Mouse (Mus musculus) limb, embryonic 11.5 days (tissue): Measurements from ENCODE around the gene Bmp10. TPM values are rescaled to one million over a fixed set of nuclear protein-coding genes. Genes with fewer than 3 reads are reported as not detected.

Experiments
- ATAC-seq: fragments of 200-750 bp; cut with Nextera tagmentation; 2 replicates; pipeline ENCODE4 v1.8.0; 2017; ENCODE audit warnings: low read depth; ENCODE audit not compliant: insufficient number of reproducible peaks, low FRiP score, low TSS enrichment
- DNase-seq: peaks from one replicate; pipeline ENCODE4 v3.0.0-alpha.2; 2015; ENCODE audit warnings: low spot score
- H3K27ac ChIP-seq: fragments of 300-500 bp; sonication (generic); replicated peaks from 2 replicates; pipeline ENCODE4 v1.5.1; 2014; ENCODE audit warnings: low read depth, mild to moderate bottlenecking, low read length
- H3K27me3 ChIP-seq: fragments of 300-500 bp; sonication (generic); 2 replicates; pipeline ENCODE4 v1.6.1; 2014; ENCODE audit warnings: mild to moderate bottlenecking, low read length, mixed read lengths; ENCODE audit not compliant: control insufficient read depth, insufficient read depth
- H3K36me3 ChIP-seq: fragments of 300-500 bp; sonication (generic); 2 replicates; pipeline ENCODE4 v1.6.1; 2014; ENCODE audit warnings: mild to moderate bottlenecking, low read length, moderate library complexity, mixed read lengths; ENCODE audit not compliant: control insufficient read depth, insufficient read depth
- H3K4me1 ChIP-seq: fragments of 300-500 bp; sonication (generic); 2 replicates; pipeline ENCODE4 v1.6.1; 2014; ENCODE audit warnings: low read length, mixed read lengths; ENCODE audit not compliant: control insufficient read depth, insufficient read depth
- H3K4me2 ChIP-seq: fragments of 300-500 bp; sonication (generic); 2 replicates; pipeline ENCODE4 v1.6.1; 2014; ENCODE audit warnings: low read depth, mild to moderate bottlenecking, moderate library complexity; ENCODE audit not compliant: severe bottlenecking
- H3K4me3 ChIP-seq: fragments of 300-500 bp; sonication (generic); 2 replicates; pipeline ENCODE4 v1.5.1; 2014; ENCODE audit warnings: low read depth, low read length
- H3K9ac ChIP-seq: fragments of 300-500 bp; sonication (generic); 2 replicates; pipeline ENCODE4 v1.6.1; 2014; ENCODE audit warnings: mild to moderate bottlenecking, low read length
- H3K9me3 ChIP-seq: fragments of 300-500 bp; sonication (generic); 2 replicates; pipeline ENCODE4 v1.6.1; 2016; ENCODE audit warnings: low read length; ENCODE audit not compliant: control insufficient read depth
- WGBS: fragments of 180-500 bp; shearing (Covaris S2); extraction: QIAGEN DNeasy Blood & Tissue Kit; methylation state at CpG from one replicate; pipeline ENCODE4 v1.1.7; 2014; 5-methylcytosine and 5-hydroxymethylcytosine counted together
- polyA plus RNA-seq: library from polyadenylated mRNA; unstranded; fragments of >200 nt; fragmentation: Nextera tagmentation; extraction: Ambion mirVana; gene quantifications from 2 replicates; pipeline ENCODE4 v1.2.1, GENCODE M21; 2014

Gene Bmp10
- polyA plus RNA-seq, 1 experiment from 2014 or later = not detected

DNA sequence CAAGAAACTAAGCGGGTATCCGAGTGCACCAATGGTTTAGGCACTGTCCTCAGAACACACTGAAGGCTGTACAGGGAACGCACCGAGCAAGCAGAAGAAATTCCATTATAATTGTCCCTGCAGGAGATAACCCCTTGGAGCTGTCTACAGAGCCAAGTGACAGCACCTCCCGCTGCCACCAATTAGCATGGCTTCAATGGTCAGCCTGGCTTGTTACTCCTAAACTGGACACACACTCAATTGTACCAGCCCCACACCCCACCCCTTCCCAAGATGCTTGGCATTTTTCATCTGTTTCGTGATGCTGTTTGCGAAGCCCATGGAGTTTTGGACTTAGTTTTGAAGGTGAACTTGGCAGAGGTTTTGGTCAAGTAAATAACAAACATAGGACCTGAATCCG, 1.2 kb upstream of the Bmp10 start:
- Histone ChIP-seq H3K27me3 (no peaks in the 10 kb centered on the region), H3K9me3 (no peaks in the 10 kb centered on the region), H3K4me3 (no peak overlapping the region), H3K27ac (no peak overlapping the region), H3K9ac (no peak overlapping the region), H3K4me2 (no peak overlapping the region), H3K36me3 (no peaks in the 10 kb centered on the region), H3K4me1 (no peaks in the 10 kb centered on the region)
- DNase-seq (no peak), ATAC-seq (no peak)
- 86% methylated on average over 8 of the region's 8 CpGs for WGBS

DNA sequence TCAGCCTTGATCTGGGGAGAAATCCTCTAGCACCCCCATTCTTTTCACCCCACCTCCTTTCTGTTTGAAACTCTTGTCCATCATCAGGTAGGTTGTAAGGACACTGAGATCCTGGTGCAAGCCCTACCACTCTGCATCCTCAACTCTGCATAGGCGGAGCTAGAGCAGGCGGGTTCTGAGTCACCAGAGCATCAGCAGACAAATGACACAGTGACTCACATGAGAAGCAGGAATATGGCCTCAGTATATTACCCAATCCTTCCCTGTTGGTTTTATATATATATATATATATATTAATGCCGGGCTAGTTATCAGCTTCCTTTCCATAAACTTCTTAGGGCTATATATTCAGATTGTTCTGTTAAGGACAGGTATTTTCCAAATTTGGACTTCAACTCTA, 7.0 kb downstream of the Bmp10 start:
- H3K9me3 ChIP-seq = no peaks in the 10 kb centered on the region
- H3K4me1 ChIP-seq = no peaks in the 10 kb centered on the region
- H3K27ac ChIP-seq = no peak overlapping the region
- ATAC-seq (no peak), DNase-seq (no peak)
- 85% methylated on average over 3 of the region's 3 CpGs for WGBS
- H3K4me3 ChIP-seq = no peak overlapping the region
- no peaks in the 10 kb centered on the region for H3K27me3 ChIP-seq
- H3K36me3 ChIP-seq = no peaks in the 10 kb centered on the region
- no peak overlapping the region for H3K9ac ChIP-seq
- H3K4me2 ChIP-seq = no peak overlapping the region

DNA sequence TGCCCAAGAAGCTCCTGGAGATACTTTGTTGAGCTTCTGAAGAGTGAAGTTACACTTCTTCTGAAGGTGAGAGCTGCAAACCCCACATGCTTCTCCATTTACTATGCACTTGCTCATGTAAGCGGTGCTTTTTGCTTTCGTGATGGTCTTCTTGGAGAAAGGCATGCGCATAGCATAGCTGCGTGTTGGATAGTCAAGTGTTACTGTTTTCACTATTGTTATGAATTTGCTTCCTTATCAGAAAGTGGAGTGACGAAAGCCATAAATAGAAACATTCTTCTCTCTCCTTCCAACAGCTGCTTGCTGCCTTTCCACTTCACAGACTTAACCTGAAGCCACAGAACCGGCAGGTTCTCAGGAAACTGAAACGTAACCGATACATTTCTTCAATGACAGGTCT, 8.0 kb downstream of the Bmp10 start:
- no peak for DNase-seq
- Histone ChIP-seq H3K4me3 (no peak overlapping the region), H3K4me1 (no peaks in the 10 kb centered on the region), H3K27me3 (no peaks in the 10 kb centered on the region), H3K9ac (no peak overlapping the region), H3K4me2 (no peak overlapping the region), H3K36me3 (no peaks in the 10 kb centered on the region), H3K9me3 (no peaks in the 10 kb centered on the region), H3K27ac (no peak overlapping the region)
- ATAC-seq = no peak
- WGBS = 92% methylated on average over 8 of the region's 8 CpGs

DNA sequence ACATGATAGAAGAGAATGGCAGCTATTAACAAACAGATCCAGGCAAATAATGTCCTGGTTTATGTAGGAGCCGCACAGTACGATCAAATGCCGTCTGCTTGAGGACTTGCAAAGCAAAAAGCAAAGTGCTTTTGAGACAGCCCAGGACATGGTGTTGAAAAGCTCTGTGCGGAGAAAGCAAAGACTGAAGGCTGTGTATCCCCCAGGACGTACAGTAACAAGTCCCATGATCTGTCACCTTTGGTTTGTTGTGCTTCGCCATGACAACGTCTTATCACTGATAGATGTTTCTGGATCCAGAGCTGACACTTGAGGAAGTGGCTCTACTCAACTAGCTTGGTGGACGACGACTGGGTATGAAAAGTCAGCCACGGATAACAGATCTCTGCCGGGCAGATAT, 14.5 kb downstream of the Bmp10 start:
- Histone ChIP-seq H3K4me3 (no peak overlapping the region), H3K9me3 (no peaks in the 10 kb centered on the region), H3K9ac (no peak overlapping the region), H3K27ac (no peak overlapping the region), H3K4me1 (no peaks in the 10 kb centered on the region), H3K27me3 (no peaks in the 10 kb centered on the region), H3K4me2 (no peak overlapping the region), H3K36me3 (no peaks in the 10 kb centered on the region)
- ATAC-seq (no peak), DNase-seq (no peak)
- 82% methylated on average over 11 of the region's 11 CpGs for WGBS

DNA sequence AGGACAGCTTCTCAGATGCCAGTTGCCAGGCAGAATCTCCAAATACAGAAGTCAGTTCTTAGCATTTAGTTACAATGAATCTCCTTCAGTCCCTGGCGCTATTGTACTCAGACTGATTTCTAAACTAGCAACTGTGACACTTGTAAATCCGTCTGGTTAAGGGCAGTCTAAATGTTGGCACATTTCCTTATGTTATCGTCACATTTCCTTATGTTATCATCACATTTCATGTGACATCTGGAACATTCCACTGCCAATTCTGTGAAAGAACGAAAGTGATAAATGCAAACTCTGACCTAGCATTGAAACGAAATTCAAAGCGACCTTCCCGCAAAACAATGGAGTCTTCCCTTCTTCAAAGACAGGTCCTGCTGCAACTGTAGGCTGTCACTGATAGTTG, 16.4 kb downstream of the Bmp10 start:
- H3K4me2 ChIP-seq = no peak overlapping the region
- WGBS = 84% methylated on average over 7 of the region's 7 CpGs
- H3K27me3 ChIP-seq = no peaks in the 10 kb centered on the region
- no peaks in the 10 kb centered on the region for H3K4me1 ChIP-seq
- H3K9ac ChIP-seq = no peak overlapping the region
- ATAC-seq (no peak), DNase-seq (no peak)
- H3K27ac ChIP-seq = no peak overlapping the region
- H3K4me3 ChIP-seq = no peak overlapping the region
- H3K36me3 ChIP-seq = no peaks in the 10 kb centered on the region
- H3K9me3 ChIP-seq = no peaks in the 10 kb centered on the region

DNA sequence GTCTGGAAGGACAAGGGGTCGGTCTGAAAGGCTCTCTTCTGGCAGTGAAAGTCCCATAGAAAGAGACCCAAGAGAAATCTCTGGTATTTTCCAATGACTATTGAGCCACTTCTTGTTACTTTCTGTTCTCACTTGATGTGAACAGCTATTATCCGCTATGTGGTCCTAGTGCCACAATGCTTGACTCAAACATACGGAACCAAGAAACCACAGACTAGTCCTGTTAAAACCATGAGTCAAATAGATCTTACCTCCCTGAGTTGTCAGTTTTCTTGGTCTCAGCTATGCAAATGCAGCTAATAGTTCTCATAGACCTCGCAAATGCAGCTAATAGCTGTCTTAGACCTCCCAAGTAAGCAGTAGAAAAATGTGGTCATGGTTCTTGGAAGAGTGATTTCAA, 18.4 kb downstream of the Bmp10 start:
- ATAC-seq (no peak), DNase-seq (no peak)
- Histone ChIP-seq H3K27me3 (no peaks in the 10 kb centered on the region), H3K4me2 (no peak overlapping the region), H3K9ac (no peak overlapping the region), H3K27ac (no peak overlapping the region), H3K4me3 (no peak overlapping the region), H3K4me1 (no peaks in the 10 kb centered on the region), H3K36me3 (no peaks in the 10 kb centered on the region), H3K9me3 (no peaks in the 10 kb centered on the region)
- 91% methylated on average over 4 of the region's 4 CpGs for WGBS

DNA sequence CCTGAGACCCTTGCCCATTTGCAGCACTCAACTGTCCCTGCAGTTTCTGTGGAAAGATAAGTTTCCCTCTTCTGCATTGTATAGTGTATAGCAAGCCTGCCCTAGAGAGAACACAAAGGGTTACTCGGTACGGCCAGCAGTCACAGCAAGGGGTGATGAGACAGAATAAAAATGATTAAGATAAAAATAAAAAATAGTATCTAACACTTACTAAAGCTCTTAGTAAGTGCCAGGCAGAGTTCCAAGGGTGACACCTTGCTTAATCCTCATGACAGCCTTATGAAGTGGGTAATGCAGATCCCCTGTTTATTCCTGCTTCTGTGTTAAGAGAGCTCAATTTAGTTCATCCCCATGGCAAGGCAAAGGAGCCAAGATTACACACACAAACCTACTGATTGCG, 20.7 kb downstream of the Bmp10 start:
- no peaks in the 10 kb centered on the region for H3K36me3 ChIP-seq
- ATAC-seq = no peak
- DNase-seq = no peak
- H3K9ac ChIP-seq = no peak overlapping the region
- no peaks in the 10 kb centered on the region for H3K4me1 ChIP-seq
- no peaks in the 10 kb centered on the region for H3K9me3 ChIP-seq
- no peak overlapping the region for H3K4me3 ChIP-seq
- H3K4me2 ChIP-seq = no peak overlapping the region
- WGBS = 87% methylated on average over 3 of the region's 3 CpGs
- no peak overlapping the region for H3K27ac ChIP-seq
- H3K27me3 ChIP-seq = no peaks in the 10 kb centered on the region

DNA sequence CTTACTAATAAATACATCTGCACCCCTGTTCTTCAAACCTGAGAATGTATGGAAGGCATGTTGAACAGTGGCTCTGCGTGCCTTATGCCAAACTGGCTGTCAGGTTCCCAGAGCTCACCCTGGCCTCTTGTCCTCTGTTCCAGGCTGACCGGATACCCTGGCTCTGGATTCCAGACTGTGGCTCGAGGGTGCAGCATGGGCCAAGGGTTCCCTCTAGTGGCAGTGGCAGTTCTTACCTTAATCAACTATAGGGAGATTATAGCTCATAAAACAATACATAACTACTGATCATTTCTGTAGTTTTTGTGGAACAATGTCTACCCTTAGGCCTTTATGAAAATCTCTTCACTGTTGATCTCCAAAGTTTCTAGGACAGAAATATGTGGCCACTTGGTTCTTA, 22.2 kb downstream of the Bmp10 start:
- Histone ChIP-seq H3K9ac (no peak overlapping the region), H3K36me3 (no peaks in the 10 kb centered on the region), H3K27me3 (no peaks in the 10 kb centered on the region), H3K4me3 (no peak overlapping the region), H3K4me1 (no peaks in the 10 kb centered on the region), H3K27ac (no peak overlapping the region), H3K4me2 (no peak overlapping the region), H3K9me3 (no peaks in the 10 kb centered on the region)
- DNase-seq (no peak), ATAC-seq (no peak)
- WGBS = 73% methylated on average over 3 of the region's 3 CpGs

DNA sequence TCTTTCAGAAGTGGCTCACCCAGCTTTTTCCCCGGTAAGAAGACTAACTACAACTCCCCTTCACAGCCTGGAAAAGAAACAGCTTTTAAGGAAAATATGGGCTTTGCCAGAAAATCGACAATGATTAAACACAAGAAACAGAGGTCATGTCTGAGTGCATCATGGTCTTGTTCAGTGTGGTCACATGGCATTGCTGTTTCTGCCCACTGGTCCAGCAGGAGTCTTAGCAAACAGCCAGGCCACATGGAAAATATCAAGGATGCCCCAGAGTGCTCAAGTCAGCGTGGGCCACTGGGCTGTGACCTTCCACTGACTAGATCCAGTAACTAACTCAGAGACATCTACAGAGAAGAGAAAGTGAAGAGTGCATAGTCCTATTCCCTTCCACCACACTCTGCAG, 23.0 kb downstream of the Bmp10 start:
- no peak for ATAC-seq
- Histone ChIP-seq H3K27me3 (no peaks in the 10 kb centered on the region), H3K4me3 (no peak overlapping the region), H3K4me2 (no peak overlapping the region), H3K9ac (no peak overlapping the region), H3K36me3 (no peaks in the 10 kb centered on the region), H3K27ac (no peak overlapping the region), H3K9me3 (no peaks in the 10 kb centered on the region), H3K4me1 (no peaks in the 10 kb centered on the region)
- WGBS = 66% methylated on average over 3 of the region's 3 CpGs
- no peak for DNase-seq
